Mouse (Mus musculus): ENCODE data around the gene Nfkb1. TPM values are rescaled to one million over a fixed set of nuclear protein-coding genes. Genes with fewer than 3 reads are reported as not detected.

Gene Nfkb1
- total and polyA plus RNA-seq, 2 experiments from 2014 or later: 4.2 to 26.2 TPM

GRCm38 (mm10) chr3:135676364-135676763 lies 15.0 kb downstream of the Nfkb1 start:
- Histone ChIP-seq H3K4me3 (ENCODE audit: low read depth, low read length) (no peak overlapping the region), H3K4me2 (ENCODE audit: low read depth, low read length, poor library complexity, severe bottlenecking) (no peak overlapping the region), H3K27me3 (ENCODE audit: insufficient read depth, low read length) (no peaks in the 10 kb centered on the region), H3K9me3 (ENCODE audit: low read length) (no peaks in the 10 kb centered on the region), H3K27ac (ENCODE audit: low read depth, low read length) (no peak overlapping the region), H3K36me3 (ENCODE audit: insufficient read depth, low read length) (no peaks in the 10 kb centered on the region), H3K4me1 (ENCODE audit: insufficient read depth, low read length) (peaks cover 5% of the 10 kb centered on the region), H3K9ac (replicated peaks; ENCODE audit: low read length, poor library complexity, severe bottlenecking) (no peak overlapping the region)
- TF ChIP-seq CTCF (IDR thresholded peaks at IDR 0.05): no peak
- 83% methylated on average over 2 of the region's 2 CpGs for WGBS
- DNase-seq (ENCODE audit: low spot score): no peak
- no peak for ATAC-seq (ENCODE audit: low FRiP score)

- no peak for TF ChIP-seq CTCF (IDR thresholded peaks at IDR 0.05)
- H3K27me3 ChIP-seq (ENCODE audit: insufficient read depth, low read length): no peaks in the 10 kb centered on the region
- H3K4me1 ChIP-seq (ENCODE audit: insufficient read depth, low read length): peaks cover 5% of the 10 kb centered on the region
- no peak for DNase-seq (ENCODE audit: low spot score)
- no peaks in the 10 kb centered on the region for H3K36me3 ChIP-seq (ENCODE audit: insufficient read depth, low read length)
- H3K4me3 ChIP-seq (ENCODE audit: low read depth, low read length): no peak overlapping the region
- WGBS: 88% methylated on average over 5 of the region's 5 CpGs
- no peaks in the 10 kb centered on the region for H3K9me3 ChIP-seq (ENCODE audit: low read length)
- H3K27ac ChIP-seq (ENCODE audit: low read depth, low read length): no peak overlapping the region
- H3K4me2 ChIP-seq (ENCODE audit: low read depth, low read length, poor library complexity, severe bottlenecking): no peak overlapping the region
- no peak for ATAC-seq (ENCODE audit: low FRiP score)
- no peak overlapping the region for H3K9ac ChIP-seq (replicated peaks; ENCODE audit: low read length, poor library complexity, severe bottlenecking)
Measured at GRCm38 (mm10) chr3:135675480-135675879, 15.9 kb downstream of the Nfkb1 start.

- no peak overlapping the region for H3K4me3 ChIP-seq (ENCODE audit: low read depth, low read length)
- TF ChIP-seq CTCF (IDR thresholded peaks at IDR 0.05): no peak
- H3K9ac ChIP-seq (replicated peaks; ENCODE audit: low read length, poor library complexity, severe bottlenecking): no peak overlapping the region
- no peaks in the 10 kb centered on the region for H3K27me3 ChIP-seq (ENCODE audit: insufficient read depth, low read length)
- no peaks in the 10 kb centered on the region for H3K36me3 ChIP-seq (ENCODE audit: insufficient read depth, low read length)
- 48% methylated on average over 13 of the region's 13 CpGs for WGBS
- peak; percentile 62 for ATAC-seq (ENCODE audit: low FRiP score)
- peak; percentile 68 for DNase-seq (ENCODE audit: low spot score)
- peak overlapping the region; percentile 8; the same call in 1 of the 2 replicates for H3K27ac ChIP-seq (ENCODE audit: low read depth, low read length)
- H3K4me2 ChIP-seq (ENCODE audit: low read depth, low read length, poor library complexity, severe bottlenecking): no peak overlapping the region
- H3K9me3 ChIP-seq (ENCODE audit: low read length): no peaks in the 10 kb centered on the region
- peaks cover 5% of the 10 kb centered on the region for H3K4me1 ChIP-seq (ENCODE audit: insufficient read depth, low read length)
Measured at GRCm38 (mm10) chr3:135674716-135675392, 16.5 kb downstream of the Nfkb1 start.

GRCm38 (mm10) chr3:135673695-135674094 lies 17.7 kb downstream of the Nfkb1 start:
- DNase-seq (ENCODE audit: low spot score) (peak; percentile 72), ATAC-seq (ENCODE audit: low FRiP score) (peak; percentile 71; the same call in 1 of the 2 replicates)
- TF ChIP-seq CTCF (IDR thresholded peaks at IDR 0.05): no peak
- no peak overlapping the region for H3K9ac ChIP-seq (replicated peaks; ENCODE audit: low read length, poor library complexity, severe bottlenecking)
- H3K27me3 ChIP-seq (ENCODE audit: insufficient read depth, low read length): no peaks in the 10 kb centered on the region
- WGBS: 9% methylated on average over 7 of the region's 7 CpGs
- H3K4me1 ChIP-seq (ENCODE audit: insufficient read depth, low read length): peaks cover 5% of the 10 kb centered on the region
- H3K4me2 ChIP-seq (ENCODE audit: low read depth, low read length, poor library complexity, severe bottlenecking): peak overlapping the region; percentile 7; the same call in 1 of the 2 replicates
- peak overlapping the region; percentile 49; the same call in 1 of the 2 replicates for H3K27ac ChIP-seq (ENCODE audit: low read depth, low read length)
- H3K9me3 ChIP-seq (ENCODE audit: low read length): no peaks in the 10 kb centered on the region
- no peak overlapping the region for H3K4me3 ChIP-seq (ENCODE audit: low read depth, low read length)
- no peaks in the 10 kb centered on the region for H3K36me3 ChIP-seq (ENCODE audit: insufficient read depth, low read length)

- Histone ChIP-seq H3K27ac (ENCODE audit: low read depth, low read length) (no peak overlapping the region), H3K36me3 (ENCODE audit: insufficient read depth, low read length) (no peaks in the 10 kb centered on the region), H3K4me3 (ENCODE audit: low read depth, low read length) (no peak overlapping the region), H3K4me1 (ENCODE audit: insufficient read depth, low read length) (peaks cover 5% of the 10 kb centered on the region), H3K27me3 (ENCODE audit: insufficient read depth, low read length) (no peaks in the 10 kb centered on the region), H3K9me3 (ENCODE audit: low read length) (no peaks in the 10 kb centered on the region), H3K4me2 (ENCODE audit: low read depth, low read length, poor library complexity, severe bottlenecking) (no peak overlapping the region), H3K9ac (replicated peaks; ENCODE audit: low read length, poor library complexity, severe bottlenecking) (no peak overlapping the region)
- DNase-seq (ENCODE audit: low spot score) (no peak), ATAC-seq (ENCODE audit: low FRiP score) (no peak)
- no peak for TF ChIP-seq CTCF (IDR thresholded peaks at IDR 0.05)
- 70% methylated on average over 4 of the region's 4 CpGs for WGBS
Measured at GRCm38 (mm10) chr3:135673041-135673440, 18.3 kb downstream of the Nfkb1 start.

- DNase-seq (ENCODE audit: low spot score): no peak
Measured at GRCm38 (mm10) chr3:135672135-135672534, 19.2 kb downstream of the Nfkb1 start.

More at GRCm38 (mm10) chr3:135672135-135672534, 19.2 kb downstream of the Nfkb1 start:
- Histone ChIP-seq H3K27me3 (ENCODE audit: insufficient read depth, low read length) (no peaks in the 10 kb centered on the region), H3K9ac (replicated peaks; ENCODE audit: low read length, poor library complexity, severe bottlenecking) (no peak overlapping the region), H3K27ac (ENCODE audit: low read depth, low read length) (no peak overlapping the region), H3K9me3 (ENCODE audit: low read length) (no peaks in the 10 kb centered on the region), H3K4me3 (ENCODE audit: low read depth, low read length) (no peak overlapping the region), H3K4me2 (ENCODE audit: low read depth, low read length, poor library complexity, severe bottlenecking) (no peak overlapping the region), H3K4me1 (ENCODE audit: insufficient read depth, low read length) (peaks cover 5% of the 10 kb centered on the region), H3K36me3 (ENCODE audit: insufficient read depth, low read length) (0 out of 2 replicates have a peak, but pooled peaks cover 2% of the 10 kb centered on the region)
- TF ChIP-seq CTCF (IDR thresholded peaks at IDR 0.05): no peak
- 50% methylated on average over 5 of the region's 5 CpGs for WGBS
- no peak for ATAC-seq (ENCODE audit: low FRiP score)
